Mouse (Mus musculus) limb, embryonic 12.5 days (tissue): ENCODE results near the gene Hmcn2. TPM values are rescaled to one million over a fixed set of nuclear protein-coding genes. Genes with fewer than 3 reads are reported as not detected.

Experiments
- ATAC-seq: fragments of 200-750 bp; cut with Nextera tagmentation; 2 replicates; pipeline ENCODE4 v1.8.0; 2017; ENCODE audit warnings: low read depth, moderate TSS enrichment; ENCODE audit not compliant: insufficient number of reproducible peaks, insufficient read depth, low FRiP score, low TSS enrichment
- H3K27ac ChIP-seq: fragments of 300-500 bp; sonication (generic); 2 replicates; pipeline ENCODE4 v1.5.1; 2016; ENCODE audit warnings: mild to moderate bottlenecking, moderate library complexity
- H3K27me3 ChIP-seq: fragments of 300-500 bp; sonication (generic); 2 replicates; pipeline ENCODE4 v1.6.1; 2016; ENCODE audit warnings: mild to moderate bottlenecking, moderate library complexity
- H3K36me3 ChIP-seq: fragments of 300-500 bp; sonication (generic); 2 replicates; pipeline ENCODE4 v1.6.1; 2016; ENCODE audit warnings: mild to moderate bottlenecking, moderate library complexity
- H3K4me1 ChIP-seq: fragments of 300-500 bp; sonication (generic); replicated peaks from 2 replicates; pipeline ENCODE4 v1.6.1; 2016
- H3K4me2 ChIP-seq: fragments of 300-500 bp; sonication (generic); 2 replicates; pipeline ENCODE4 v1.6.1; 2016; ENCODE audit warnings: mild to moderate bottlenecking, moderate library complexity
- H3K4me3 ChIP-seq: fragments of 300-500 bp; sonication (generic); replicated peaks from 2 replicates; pipeline ENCODE4 v1.5.1; 2016; ENCODE audit warnings: mild to moderate bottlenecking
- H3K9ac ChIP-seq: fragments of 300-500 bp; sonication (generic); replicated peaks from 2 replicates; pipeline ENCODE4 v1.6.1; 2016; ENCODE audit warnings: mild to moderate bottlenecking, moderate library complexity
- H3K9me3 ChIP-seq: fragments of 300-500 bp; sonication (generic); 2 replicates; pipeline ENCODE4 v1.6.1; 2016; ENCODE audit warnings: mild to moderate bottlenecking, moderate library complexity
- WGBS: fragments of 180-500 bp; shearing (Covaris S2); methylation state at CpG from one replicate; pipeline ENCODE4 v1.1.7; 2016; 5-methylcytosine and 5-hydroxymethylcytosine counted together
- polyA plus RNA-seq: library from polyadenylated mRNA; unstranded; fragments of >200 nt; fragmentation: Nextera tagmentation; extraction: Ambion mirVana; gene quantifications from 2 replicates; pipeline ENCODE4 v1.2.1, GENCODE M21; 2016

Gene Hmcn2
- polyA plus RNA-seq, 1 experiment from 2014 or later = not detected

DNA sequence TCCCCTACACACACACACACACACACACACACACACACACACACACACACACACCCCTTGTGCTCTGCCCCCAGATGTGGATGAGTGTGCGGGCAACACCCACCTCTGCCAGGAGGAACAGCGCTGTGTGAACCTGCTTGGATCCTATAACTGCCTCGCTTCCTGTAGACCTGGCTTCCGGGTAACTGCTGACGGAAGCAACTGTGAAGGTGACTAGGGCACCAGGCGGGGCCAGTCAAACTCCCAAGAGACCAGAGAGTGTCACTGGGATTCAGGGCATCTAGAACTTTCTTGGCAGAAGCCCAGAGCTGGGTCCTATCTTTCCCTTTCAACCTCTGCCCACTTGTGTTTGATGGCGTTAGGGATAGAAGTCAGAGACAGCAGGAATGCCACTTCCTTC is 141.2 kb downstream of the Hmcn2 start:
- H3K4me3 ChIP-seq = no peak overlapping the region
- H3K4me1 ChIP-seq = peaks cover 43% of the 10 kb centered on the region
- no peak overlapping the region for H3K4me2 ChIP-seq
- H3K27me3 ChIP-seq = peaks cover 35% of the 10 kb centered on the region
- WGBS = 84% methylated on average over 7 of the region's 7 CpGs
- no peak overlapping the region for H3K27ac ChIP-seq
- no peaks in the 10 kb centered on the region for H3K36me3 ChIP-seq
- ATAC-seq = no peak
- H3K9ac ChIP-seq = no peak overlapping the region
- no peaks in the 10 kb centered on the region for H3K9me3 ChIP-seq

DNA sequence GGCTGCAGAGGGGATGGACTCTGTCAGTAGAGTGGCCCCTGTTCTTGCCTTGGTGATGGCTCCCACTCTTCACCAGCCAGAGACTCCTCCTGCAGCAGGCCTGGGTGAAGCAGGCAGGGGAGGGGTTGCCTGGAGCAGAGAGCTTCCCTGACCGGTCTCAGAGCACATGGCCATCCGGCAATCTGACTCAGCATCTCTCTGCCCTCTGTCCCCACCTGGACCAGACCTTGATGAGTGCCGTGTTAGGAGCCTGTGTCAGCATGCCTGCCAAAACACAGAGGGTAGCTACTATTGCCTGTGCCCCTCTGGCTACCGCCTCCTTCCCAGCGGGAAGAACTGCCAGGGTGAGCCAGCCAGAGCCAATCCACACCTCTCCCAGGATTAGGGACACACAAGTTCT is 144.2 kb downstream of the Hmcn2 start:
- 42% methylated on average over 5 of the region's 5 CpGs for WGBS
- H3K4me1 ChIP-seq = peaks cover 29% of the 10 kb centered on the region

DNA sequence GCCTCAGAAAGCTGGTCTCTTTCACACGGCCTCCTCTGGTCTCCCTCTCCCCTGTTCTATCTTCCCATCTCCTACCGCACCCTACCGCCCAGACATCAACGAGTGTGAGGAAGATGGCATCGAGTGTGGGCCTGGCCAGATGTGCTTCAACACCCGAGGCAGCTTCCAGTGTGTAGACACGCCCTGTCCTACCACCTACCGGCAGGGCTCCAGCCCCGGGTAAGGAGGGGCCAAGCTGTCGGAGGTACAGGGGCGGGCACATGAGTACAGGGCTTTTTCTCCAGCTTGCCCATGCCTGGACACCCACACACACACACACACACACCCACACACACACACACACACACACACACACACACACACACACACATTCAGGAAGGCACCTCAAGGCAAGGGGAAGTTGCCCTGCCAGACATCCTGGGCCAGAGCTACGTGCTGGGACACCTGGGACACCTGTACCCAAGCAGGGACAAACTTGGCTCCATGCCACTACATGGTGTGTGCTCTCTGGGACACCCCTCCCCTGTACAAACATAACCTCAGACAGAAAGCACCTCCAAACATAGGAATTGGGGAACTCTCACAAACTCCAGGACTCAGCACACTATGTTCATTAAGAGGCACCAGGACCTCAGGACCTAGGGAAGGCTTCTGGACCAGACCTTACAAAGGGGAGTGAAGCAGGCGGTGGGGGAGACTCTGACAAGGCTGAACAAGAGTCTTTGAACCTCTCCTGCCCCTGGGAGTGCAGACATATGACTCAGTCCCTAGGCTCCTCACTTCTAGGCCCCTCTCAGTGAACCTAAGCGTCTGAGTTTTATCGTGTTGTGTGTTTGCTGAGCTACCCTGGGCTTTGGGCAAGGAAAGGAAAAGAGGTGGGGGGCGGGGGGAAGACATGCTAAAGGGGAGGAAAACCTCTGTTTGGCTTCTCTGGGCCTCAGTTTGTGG is 145.0 kb downstream of the Hmcn2 start:
- H3K27me3 ChIP-seq = peaks cover 46% of the 10 kb centered on the region

More for the DNA sequence above, 144.2 kb downstream of the Hmcn2 start:
- H3K4me3 ChIP-seq = no peak overlapping the region
- H3K9ac ChIP-seq = no peak overlapping the region
- no peaks in the 10 kb centered on the region for H3K36me3 ChIP-seq
- H3K9me3 ChIP-seq = no peaks in the 10 kb centered on the region
- H3K27ac ChIP-seq = no peak overlapping the region
- ATAC-seq = no peak
- no peak overlapping the region for H3K4me2 ChIP-seq
- H3K27me3 ChIP-seq = peaks cover 46% of the 10 kb centered on the region

DNA sequence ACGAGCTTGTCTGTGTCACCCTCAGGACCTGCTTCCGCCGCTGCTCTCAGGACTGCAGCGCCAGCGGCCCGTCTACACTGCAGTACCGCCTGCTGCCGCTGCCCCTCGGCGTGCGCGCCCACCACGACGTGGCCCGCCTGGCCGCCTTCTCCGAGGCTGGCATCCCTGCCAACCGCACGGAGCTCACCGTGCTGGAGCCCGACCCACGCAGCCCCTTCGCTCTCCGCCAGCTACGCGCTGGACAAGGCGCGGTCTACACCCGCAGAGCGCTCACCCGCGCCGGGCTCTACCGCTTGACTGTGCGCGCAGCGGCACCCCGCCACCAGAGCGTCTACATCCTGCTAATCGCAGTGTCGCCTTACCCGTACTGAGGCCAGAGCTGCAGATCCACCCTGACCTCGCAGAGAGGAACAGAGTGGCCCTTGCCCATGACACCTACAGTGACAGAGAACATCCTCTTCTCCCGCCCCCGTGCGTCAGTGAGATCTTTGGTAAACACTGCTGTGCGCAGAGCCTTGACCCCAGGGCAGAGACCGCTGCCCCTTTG is 145.9 kb downstream of the Hmcn2 start:
- no peak overlapping the region for H3K27ac ChIP-seq
- no peak for ATAC-seq

More for the DNA sequence above, 145.0 kb downstream of the Hmcn2 start:
- Histone ChIP-seq H3K9me3 (no peaks in the 10 kb centered on the region), H3K4me1 (peaks cover 27% of the 10 kb centered on the region), H3K27ac (no peak overlapping the region), H3K4me2 (peak overlapping the region; percentile 79), H3K9ac (no peak overlapping the region), H3K4me3 (peak overlapping the region; percentile 48; the same call in 1 of the 2 replicates), H3K36me3 (no peaks in the 10 kb centered on the region)
- WGBS = 41% methylated on average over 16 of the region's 16 CpGs
- ATAC-seq = 0 out of 2 replicates have a peak, but pooled peaks have one; percentile 33

DNA sequence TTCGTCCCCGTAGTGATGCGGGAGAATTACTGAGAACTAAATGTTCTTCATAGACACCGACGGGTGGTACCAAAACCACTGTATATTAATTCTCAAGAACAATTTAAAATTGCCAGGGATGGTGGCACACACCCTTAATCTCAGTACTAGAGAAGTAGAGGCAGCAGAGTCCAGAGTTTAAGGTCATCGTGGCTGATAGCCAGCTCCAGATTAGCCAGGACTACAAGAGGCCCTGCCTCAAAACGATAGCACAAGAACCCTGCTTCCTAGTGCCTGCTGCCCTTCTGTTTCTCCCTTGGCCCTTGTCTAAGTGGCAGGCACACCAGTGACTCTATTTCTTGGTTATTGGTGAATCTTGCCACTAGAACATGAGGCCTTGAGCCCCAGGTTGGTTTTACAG is 146.7 kb downstream of the Hmcn2 start:
- Histone ChIP-seq H3K9me3 (no peaks in the 10 kb centered on the region), H3K27me3 (peaks cover 51% of the 10 kb centered on the region), H3K9ac (no peak overlapping the region), H3K4me3 (no peak overlapping the region), H3K4me1 (peaks cover 28% of the 10 kb centered on the region), H3K27ac (no peak overlapping the region), H3K4me2 (no peak overlapping the region), H3K36me3 (no peaks in the 10 kb centered on the region)
- ATAC-seq = no peak
- WGBS = 71% methylated on average over 7 of the region's 7 CpGs

More for the DNA sequence above, 145.9 kb downstream of the Hmcn2 start:
- WGBS = 1% methylated on average over 46 of the region's 48 CpGs
- H3K27me3 ChIP-seq = peaks cover 51% of the 10 kb centered on the region
- H3K9ac ChIP-seq = 0 out of 2 replicates have a peak overlapping the region, but pooled peaks have one; percentile 32
- H3K36me3 ChIP-seq = no peaks in the 10 kb centered on the region
- H3K4me2 ChIP-seq = peak overlapping the region; percentile 79
- peak overlapping the region; percentile 48 for H3K4me3 ChIP-seq
- no peaks in the 10 kb centered on the region for H3K9me3 ChIP-seq
- H3K4me1 ChIP-seq = peaks cover 28% of the 10 kb centered on the region

DNA sequence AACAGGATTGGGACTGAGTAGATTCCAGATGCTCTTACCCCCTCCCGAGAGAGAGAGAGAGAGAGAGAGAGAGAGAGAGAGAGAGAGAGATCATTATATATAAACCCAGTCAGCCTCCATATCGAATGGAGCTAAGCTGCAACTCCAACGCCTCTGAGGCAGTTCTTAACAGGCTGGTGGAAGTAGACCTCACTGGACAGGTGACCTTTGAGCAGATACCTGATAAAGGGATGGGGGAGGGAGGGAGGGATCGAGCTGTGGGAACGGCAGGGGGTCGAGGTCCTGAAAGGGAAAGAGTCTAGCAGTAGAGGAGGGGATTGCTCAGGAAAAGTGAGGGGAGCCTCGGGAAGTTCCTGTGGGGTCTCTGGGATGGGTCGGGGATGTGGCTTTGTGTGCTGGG is 147.8 kb downstream of the Hmcn2 start:
- Histone ChIP-seq H3K4me1 (peaks cover 28% of the 10 kb centered on the region), H3K27me3 (peaks cover 49% of the 10 kb centered on the region), H3K9me3 (no peaks in the 10 kb centered on the region), H3K36me3 (no peaks in the 10 kb centered on the region), H3K4me2 (no peak overlapping the region), H3K9ac (no peak overlapping the region), H3K4me3 (no peak overlapping the region), H3K27ac (no peak overlapping the region)
- 44% methylated on average over 8 of the region's 8 CpGs for WGBS
- ATAC-seq = no peak

DNA sequence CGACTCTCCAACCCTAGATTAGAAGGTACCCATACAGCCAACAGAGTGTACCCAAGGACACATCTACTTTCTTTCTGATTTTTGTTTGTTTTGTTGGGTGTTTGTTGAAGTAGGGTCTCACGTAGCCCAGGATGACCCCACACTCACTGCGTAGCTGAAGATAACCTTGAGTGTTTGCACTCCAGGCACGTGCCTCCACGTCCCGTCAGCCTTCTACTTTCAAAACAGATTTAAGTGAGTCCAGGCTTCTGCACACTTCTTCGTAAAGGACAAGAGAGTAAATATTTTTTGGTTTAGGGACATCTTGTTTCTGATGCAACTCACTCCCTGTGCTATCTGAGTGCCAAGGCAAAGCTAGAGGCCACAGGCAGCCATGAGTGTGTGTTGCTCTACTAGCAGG is 149.0 kb downstream of the Hmcn2 start:
- no peak overlapping the region for H3K9ac ChIP-seq
- H3K36me3 ChIP-seq = no peaks in the 10 kb centered on the region
- no peak for ATAC-seq
- H3K4me1 ChIP-seq = peaks cover 28% of the 10 kb centered on the region
- no peak overlapping the region for H3K4me3 ChIP-seq
- peaks cover 40% of the 10 kb centered on the region for H3K27me3 ChIP-seq
- no peak overlapping the region for H3K27ac ChIP-seq
- no peaks in the 10 kb centered on the region for H3K9me3 ChIP-seq
- H3K4me2 ChIP-seq = no peak overlapping the region
- 79% methylated on average over 7 of the region's 7 CpGs for WGBS

DNA sequence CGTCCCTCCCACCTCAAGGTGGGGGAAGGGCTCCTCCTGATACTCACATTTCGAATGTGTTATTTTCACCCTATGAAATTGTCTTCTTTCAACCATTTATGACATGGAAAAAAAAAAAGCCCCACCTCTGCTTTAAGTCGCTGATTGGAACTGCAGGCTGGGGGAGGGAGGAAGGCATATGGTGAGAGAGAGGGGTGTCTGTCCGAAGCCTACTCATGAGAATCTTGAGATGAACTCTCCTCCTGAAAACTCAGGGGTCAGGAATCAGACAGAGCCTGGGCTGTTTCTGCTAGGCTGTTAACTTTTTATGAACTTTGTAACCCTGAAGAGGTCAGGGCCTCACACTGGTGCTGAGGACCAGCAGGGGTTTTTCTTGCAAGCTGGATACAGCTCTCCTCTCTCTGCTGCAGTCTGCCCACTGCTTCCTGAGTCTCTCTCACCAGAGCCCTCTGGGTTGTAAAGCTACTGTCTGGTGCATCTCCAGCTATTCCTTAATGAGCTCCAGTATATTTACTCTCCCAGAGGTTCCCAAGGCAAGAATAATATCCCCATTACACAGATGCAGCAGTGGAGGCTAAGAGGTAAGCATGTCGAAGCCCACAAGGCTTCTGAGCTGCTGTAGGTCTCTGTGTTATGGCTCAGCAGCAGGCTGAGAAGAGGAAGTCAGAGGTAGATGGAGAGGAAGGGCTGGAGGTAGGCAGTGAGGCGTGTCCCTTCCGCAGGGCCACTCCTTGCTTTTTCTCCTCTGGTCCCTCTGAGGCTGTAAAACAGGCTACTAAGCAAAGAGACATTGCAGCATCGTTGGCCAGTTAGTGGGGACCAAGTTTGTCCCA is 149.7 kb downstream of the Hmcn2 start:
- Histone ChIP-seq H3K27ac (no peak overlapping the region), H3K27me3 (peaks cover 40% of the 10 kb centered on the region), H3K4me1 (peaks cover 23% of the 10 kb centered on the region), H3K4me3 (no peak overlapping the region), H3K9me3 (no peaks in the 10 kb centered on the region), H3K36me3 (no peaks in the 10 kb centered on the region), H3K4me2 (no peak overlapping the region), H3K9ac (no peak overlapping the region)
- 41% methylated on average over 8 of the region's 8 CpGs for WGBS
- no peak for ATAC-seq

DNA sequence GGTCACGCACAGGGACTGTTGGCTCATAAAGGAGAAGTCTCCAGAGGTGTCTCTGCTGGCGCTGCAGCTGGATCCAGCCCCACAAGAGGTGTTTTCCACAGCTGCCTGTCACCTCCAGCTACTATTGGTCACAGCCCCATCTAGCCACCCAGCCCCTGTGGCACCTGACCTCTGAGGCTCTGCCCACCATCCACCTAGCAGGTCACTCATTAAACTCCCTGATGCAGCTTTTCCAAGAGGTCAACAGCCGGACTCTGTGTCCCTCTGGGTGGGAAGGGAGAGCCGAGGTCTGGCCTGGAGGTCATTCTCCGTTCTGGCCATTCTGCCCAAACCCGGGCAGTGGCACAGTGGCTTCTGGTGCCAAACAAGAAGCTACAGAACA is 150.3 kb downstream of the Hmcn2 start:
- Histone ChIP-seq H3K4me2 (no peak overlapping the region), H3K9me3 (no peaks in the 10 kb centered on the region), H3K27ac (no peak overlapping the region), H3K36me3 (no peaks in the 10 kb centered on the region), H3K27me3 (peaks cover 40% of the 10 kb centered on the region), H3K4me3 (no peak overlapping the region), H3K9ac (no peak overlapping the region), H3K4me1 (peaks cover 19% of the 10 kb centered on the region)
- ATAC-seq = no peak
- 69% methylated on average over 6 of the region's 6 CpGs for WGBS

DNA sequence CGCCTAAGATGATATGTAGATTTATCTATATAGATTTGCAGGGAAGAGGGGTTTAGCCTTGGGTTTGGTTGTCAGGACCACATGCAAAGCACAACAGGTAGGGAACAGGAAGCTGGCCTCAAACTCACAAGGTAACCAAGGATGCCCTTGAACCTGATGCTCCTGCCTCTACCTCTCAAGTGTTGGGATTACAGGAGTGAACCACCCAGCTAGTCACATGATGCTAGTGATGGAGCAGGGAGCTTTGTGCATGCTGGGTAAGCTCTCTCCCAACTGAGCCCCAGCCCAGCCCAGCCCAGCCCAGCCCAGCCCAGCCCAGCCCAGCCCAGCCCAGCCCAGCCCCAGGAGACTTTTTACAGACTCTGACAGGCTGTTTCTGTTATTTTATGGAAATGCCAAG is 153.2 kb downstream of the Hmcn2 start:
- Histone ChIP-seq H3K36me3 (no peaks in the 10 kb centered on the region), H3K4me2 (no peak overlapping the region), H3K27me3 (peaks cover 50% of the 10 kb centered on the region), H3K4me1 (peaks cover 26% of the 10 kb centered on the region), H3K9me3 (no peaks in the 10 kb centered on the region), H3K4me3 (no peak overlapping the region), H3K27ac (no peak overlapping the region), H3K9ac (no peak overlapping the region)
- WGBS = 81% methylated on average over 1 of the region's 1 CpGs
- ATAC-seq = no peak

DNA sequence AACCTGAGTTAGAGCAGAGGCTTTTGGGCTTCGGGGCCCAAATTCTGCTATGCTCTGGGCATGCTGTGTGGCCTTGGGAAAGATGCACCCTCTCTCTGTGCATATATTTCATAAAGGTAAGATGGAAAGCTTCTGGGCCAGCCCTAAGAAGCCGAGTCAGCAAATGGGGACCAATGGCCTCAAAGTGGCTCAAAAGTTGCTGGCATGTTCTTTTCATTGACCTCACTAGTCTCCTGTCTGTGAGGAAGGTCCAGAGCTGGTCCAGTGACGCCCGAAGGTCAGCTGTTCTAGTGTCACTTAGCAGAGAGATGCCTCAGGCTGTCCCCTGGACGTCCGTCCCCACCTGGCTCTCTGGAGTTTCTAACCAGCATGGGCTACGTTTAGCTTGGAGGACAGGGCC is 154.6 kb downstream of the Hmcn2 start:
- no peak for ATAC-seq
- H3K9me3 ChIP-seq = no peaks in the 10 kb centered on the region
- H3K4me3 ChIP-seq = no peak overlapping the region
- 69% methylated on average over 7 of the region's 7 CpGs for WGBS
- no peaks in the 10 kb centered on the region for H3K36me3 ChIP-seq
- H3K27ac ChIP-seq = no peak overlapping the region
- no peak overlapping the region for H3K4me2 ChIP-seq
- peaks cover 24% of the 10 kb centered on the region for H3K4me1 ChIP-seq
- H3K27me3 ChIP-seq = peaks cover 52% of the 10 kb centered on the region
- no peak overlapping the region for H3K9ac ChIP-seq
